Mouse (Mus musculus) stomach, postnatal 0 days (tissue): ENCODE measurements around the gene Zc3h6.
"Not testable (repeated sequence)": the region's sequence is repeated elsewhere in the genome, so short reads cannot be mapped to it uniquely, and the experiment has no call there.

ENCODE experiments used
- CTCF ChIP-seq: IDR thresholded peaks from 2 replicates; pipeline ENCODE4 v1.5.1; 2016; ENCODE audit warnings: antibody characterized with exemption, low read depth, mild to moderate bottlenecking, moderate library complexity
- EP300 ChIP-seq: optimal IDR thresholded peaks from 2 replicates; pipeline ENCODE3; 2016; ENCODE audit warnings: antibody characterized with exemption

DNA sequence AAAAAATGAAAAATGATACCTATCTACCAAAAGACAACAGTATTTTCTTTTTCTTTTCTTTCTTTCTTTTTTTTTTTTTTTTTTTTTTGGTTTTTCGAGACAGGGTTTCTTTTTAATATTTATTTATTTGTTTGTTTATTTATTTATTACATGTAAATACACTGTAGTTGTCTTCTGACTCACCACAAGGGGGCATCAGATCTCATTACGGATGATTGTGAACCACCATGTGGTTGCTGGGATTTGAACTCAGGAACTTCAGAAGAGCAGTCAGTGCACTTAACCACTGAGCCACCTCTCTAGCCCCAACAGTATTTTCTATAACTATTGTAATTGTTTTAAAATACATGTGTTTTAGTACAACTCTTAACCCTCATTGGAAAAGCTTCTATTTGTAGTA, 41.7 kb downstream of the Zc3h6 start:
- peak; percentile 56 for TF ChIP-seq CTCF
- not testable (repeated sequence) for TF ChIP-seq EP300
